Mouse (Mus musculus) kidney, adult 2 months (tissue): ENCODE measurements around the gene Abca6.

Experiments used
- CTCF ChIP-seq: fragments of 200-500 bp; conservative IDR thresholded peaks from 2 replicates; pipeline ENCODE4 v1.5.1; 2011; ENCODE audit warnings: low read depth, mild to moderate bottlenecking, control low read depth, low read length, moderate library complexity, mixed read lengths; ENCODE audit not compliant: insufficient read depth, insufficient read length
- POLR2A ChIP-seq: fragments of 200-500 bp; IDR thresholded peaks from one replicate; pipeline ENCODE4 v1.6.1; 2011; ENCODE audit warnings: low read depth, low read length, control low read depth

- TF ChIP-seq CTCF (no peak), POLR2A (no peak)
Measured at GRCm38 (mm10) chr11:110244730-110245129, 6.8 kb downstream of the Abca6 start.
